Mouse (Mus musculus) spleen, postnatal 14 days (tissue): ENCODE results near the gene Nr1h4.
"Not testable (repeated sequence)": the region's sequence is repeated elsewhere in the genome, so short reads cannot be mapped to it uniquely, and the experiment has no call there.

ENCODE experiments used
- DNase-seq, 2 experiments: peaks; one replicate each; pipeline ENCODE4 v3.0.0; 2021 to 2022; ENCODE audit warnings: low spot score in 2 of 2

The Nr1h4 gene

DNA sequence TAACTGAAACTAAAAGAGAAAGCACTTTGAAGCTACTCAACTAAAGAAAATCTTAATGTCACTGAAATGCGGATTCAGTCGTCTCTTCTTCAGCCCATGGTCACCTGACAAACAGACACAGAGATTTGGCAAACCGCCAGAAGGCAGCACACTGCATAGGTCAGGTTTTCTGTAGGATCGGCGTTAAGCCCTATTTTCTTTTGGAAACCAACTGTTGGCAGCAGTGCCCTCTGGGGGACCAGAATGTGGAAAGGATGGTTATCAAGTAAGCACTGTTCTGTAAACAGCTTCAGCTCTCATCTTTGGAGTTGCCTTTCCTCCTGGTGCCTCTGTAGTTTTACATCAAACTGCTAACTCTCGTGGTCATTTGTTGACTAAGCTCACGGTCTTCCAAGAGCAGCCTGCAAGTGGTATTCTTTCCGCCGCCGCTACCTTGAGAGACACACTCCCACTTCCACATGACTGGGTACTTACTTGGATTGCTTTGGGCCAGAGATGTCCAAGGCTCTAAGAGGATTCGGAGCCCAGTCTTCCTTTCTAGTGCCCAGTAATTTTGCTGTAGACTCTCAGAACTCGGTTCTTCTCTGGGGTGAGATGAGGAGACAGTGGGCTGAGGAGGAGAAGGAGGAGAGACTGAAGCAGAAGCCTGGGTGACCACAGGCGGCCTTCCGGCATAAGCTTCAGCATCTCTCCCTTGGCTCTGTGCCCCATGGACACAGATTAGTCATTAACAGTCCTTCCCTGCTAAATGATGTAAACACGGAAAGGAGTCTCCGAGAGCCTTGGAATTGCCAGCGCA is at the start of gene Nr1h4:
Gene Nr1h4, minus strand, starts transcription at position 657 of the 799 bp plus-strand sequence.
- no peak for DNase-seq

DNA sequence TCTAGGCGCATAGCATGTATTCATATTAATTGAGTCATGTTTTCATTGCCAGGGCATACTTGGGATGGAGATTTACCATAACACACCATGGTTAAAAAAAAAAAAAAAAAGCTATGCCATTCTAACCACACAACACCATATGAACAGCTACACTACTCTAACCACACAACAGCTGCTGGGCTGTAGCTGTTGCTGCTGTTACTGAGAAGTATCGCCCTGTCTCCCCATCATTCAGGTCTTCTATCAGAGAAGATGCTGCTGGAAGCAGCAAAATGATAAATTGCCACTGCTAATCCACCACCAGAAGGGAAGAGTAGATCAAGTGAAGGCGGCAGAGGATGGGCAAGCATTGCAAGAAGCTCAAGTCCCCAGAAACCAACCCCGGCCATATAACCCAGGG is 45.4 kb upstream of the Nr1h4 start:
- no peak for DNase-seq

DNA sequence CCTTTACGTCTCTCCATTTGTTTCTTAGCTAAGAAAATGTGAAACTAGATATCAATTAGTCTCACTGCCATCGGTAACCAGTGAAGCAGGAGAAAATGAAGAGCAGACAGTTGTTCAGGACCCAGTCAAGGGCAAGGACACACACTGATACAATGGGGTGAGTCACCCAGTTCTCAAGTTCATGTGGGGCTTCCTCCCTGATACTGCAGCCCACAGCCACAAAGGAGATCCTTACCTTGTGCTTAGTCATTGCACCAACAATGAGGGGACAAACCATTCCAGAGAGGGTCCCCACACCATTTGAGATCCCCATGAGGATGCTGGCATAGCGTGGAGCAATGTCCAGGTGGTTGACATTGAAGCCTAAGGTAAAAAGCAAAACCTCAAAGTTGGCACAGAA is 44.3 kb upstream of the Nr1h4 start:
- DNase-seq, result no peak

DNA sequence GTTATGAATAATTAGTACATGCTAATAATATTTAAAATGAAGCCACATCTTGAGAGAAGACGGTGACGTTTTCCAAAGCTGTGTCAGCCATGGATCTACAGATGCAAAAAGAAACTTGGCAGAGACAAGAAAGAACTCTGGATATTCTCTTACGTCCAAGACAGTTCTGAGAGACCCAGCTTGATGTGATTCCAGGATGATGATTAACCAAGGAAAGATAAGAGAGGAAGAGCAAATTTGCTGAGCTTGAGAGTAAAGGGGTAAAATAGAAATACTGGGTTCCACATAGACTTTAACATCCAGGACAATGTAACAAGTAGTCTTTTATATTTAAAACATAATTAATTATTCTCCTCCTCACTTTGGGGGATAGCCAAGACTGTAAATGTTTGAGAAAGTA is 40.0 kb upstream of the Nr1h4 start:
- no peak for DNase-seq

DNA sequence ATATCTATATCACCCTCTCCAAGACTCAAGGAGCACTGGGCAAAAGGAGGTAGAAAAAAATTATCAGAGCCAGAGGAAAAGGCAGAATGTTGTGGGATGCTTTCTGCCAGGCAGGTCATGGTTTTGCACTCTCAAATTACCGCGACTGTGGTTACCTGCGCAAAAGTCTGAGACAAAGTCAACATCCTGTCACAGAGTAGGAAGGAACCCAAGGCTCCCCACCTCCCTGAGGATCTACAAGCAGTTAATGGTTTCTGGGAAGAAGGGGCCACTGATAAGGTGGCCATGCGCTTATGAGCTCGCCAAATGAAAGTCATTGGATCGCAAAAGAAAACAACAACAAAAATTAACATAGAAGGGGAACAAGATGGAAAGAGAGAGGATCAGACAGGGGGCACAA is 39.6 kb upstream of the Nr1h4 start:
- DNase-seq, result no peak

DNA sequence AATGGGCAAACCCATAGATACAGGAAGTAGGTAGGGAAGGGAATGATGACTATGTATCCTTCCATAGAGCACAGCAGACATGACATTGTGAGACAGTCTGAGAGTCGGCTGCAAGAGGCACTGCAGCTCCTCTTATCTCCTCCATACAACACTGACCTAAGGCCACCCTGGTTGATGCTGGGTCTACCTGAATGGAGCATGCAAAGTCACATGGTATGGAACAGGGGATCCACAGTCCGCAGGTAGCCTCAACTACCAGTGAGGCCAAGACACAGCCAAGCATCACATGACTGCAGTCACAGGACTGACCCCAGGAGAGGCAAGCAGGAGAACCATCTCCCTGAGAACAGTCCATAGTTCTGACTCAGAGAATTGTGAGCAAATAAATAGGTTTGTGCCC is 34.0 kb upstream of the Nr1h4 start:
- no peak for DNase-seq

DNA sequence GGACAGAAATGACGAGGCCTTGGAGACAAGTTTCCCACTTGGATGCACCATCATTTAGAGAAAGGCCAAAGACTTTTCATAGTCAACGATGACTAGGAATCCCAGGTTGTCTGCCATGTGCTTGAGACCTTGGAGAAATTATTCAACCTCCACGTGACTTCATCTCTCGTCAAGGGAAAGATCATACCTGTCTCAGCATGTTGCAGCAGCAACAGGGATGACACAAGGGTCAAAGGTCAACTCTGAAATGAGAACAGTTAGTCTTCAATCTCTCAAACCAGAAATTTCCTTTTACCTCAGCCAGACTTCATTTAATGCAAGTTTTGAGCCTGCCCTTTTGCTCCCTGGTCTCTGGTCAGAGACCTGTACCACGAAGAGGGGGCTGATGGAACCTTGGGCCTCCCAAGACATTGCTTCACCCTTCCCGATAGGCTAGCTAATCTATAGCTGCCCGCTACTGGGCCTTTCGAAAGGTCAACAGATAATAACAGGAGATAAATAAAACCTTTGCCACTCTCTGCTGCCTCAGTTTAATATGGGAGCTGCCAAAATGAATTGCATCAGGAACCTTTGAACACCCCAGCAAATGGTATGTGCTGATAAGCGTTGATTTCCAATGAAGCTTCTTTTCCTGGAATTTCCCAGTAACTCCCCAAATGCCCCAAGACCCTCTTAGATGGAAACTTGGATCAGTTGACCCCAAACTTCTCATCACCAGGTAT is 32.1 kb upstream of the Nr1h4 start:
- no peak for DNase-seq

DNA sequence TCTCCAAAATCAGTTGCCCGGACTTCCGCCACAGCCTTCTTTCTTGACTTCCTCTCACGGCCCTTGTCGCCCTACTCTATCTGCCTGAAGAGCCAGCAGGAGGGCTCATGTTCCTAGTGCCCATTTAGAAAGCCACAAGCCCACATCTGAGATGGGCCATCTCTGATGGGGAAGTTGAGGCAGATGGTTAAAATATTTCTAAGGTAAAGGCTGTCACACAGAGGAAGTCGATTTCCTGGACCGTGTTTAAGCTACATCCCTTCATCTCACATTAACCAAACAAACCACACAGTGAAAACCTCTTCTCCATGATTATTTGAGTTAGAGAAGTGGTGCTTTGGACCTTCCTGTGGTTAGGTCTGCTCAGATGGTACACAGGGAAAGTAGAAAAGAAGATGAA is 28.7 kb upstream of the Nr1h4 start:
- no peak for DNase-seq

DNA sequence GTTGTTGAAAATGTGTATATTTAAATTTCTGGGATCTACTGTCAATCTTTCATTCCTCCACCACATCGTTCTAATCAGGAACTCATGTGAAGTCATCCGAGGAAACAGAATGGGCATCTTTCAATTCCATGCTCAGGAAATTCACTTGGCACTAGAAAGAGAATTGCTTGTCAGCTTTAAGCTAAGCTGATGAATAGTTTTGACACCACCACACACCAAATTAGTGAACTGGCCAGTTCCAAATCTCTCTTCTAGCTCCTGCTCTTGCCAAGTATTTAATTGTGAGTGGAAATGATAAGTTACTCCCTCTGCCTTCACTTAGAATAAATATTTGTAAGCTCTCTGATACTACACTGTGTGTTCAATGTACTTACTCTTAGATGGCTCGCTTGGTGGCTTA is 26.0 kb upstream of the Nr1h4 start:
- DNase-seq, result no peak

DNA sequence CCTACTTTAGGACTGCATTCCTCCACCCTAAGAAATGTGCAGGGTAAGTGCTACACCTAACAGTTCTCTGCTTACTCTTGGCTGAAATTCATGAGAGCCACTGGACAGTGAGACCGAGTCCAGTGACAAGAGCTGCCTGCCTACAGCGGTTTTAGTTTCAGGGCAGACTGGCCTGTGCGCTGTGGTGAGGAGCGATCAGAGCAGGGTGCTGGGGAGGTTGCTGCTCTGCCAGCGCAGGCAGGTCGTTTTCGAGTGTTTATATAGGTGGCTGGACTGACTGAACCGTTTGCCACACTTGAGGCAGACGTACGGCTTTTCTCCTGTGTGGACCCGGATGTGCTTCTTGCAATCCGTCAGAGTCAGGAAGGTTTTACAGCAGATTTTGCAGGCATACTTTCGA is 21.5 kb upstream of the Nr1h4 start:
- DNase-seq, result not testable (repeated sequence)

DNA sequence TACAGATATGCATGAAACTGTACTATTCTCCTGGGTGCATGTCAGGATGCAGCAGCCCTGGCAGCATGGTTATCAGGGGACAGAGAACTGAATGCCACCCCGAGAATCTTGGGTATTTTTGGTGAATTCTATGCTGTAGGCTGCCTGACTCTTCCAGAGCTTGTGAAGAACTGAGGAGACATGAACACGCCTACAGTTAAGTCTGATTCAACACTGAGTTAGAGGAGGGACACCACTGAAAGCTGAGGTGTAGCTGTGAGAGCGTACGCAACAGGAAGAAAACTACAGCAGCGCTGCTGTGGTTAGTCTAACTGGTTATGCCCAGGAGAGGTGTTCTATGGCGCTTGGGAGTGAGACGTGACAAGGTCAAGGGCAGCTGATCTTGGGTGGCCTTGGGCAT is 20.5 kb upstream of the Nr1h4 start:
- not testable (repeated sequence) for DNase-seq

DNA sequence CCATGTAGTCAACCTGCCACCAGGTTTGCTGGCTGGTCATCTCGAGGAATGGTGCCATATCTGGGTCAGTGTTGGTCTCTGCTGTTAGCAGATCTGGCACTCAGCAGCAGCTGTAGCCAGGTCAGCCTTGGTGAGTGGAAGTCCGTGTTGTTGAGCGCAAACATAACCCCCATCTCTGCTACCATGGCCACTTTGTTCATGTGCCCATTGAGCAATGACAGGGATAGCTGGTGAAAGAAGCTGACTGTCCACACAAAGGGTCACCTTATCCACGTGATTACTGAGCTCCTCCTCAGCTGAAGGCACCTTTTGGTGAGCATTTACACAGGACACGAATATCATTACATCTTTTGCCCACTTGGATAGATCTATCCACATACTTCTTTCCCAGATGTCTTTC is 19.6 kb upstream of the Nr1h4 start:
- no peak for DNase-seq

DNA sequence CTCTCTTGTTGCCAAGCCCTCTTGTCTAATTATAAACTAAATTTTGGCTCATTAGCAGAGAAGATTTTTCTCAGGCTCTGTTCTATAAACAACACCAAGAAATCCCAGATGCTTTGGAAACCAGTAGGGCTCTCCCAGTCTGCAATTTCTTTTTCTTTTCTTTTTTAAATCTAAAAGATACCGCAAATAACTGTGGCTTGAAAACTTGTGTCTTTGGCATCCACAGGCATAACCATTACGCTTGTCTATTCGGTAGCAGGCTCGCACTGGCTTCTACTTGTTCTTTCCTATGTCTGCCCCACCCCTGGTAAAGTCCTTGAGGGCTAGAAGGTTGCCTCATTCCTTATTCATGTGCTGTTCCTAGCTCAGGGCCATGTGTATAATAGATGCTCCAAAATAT is 18.3 kb upstream of the Nr1h4 start:
- no peak for DNase-seq

DNA sequence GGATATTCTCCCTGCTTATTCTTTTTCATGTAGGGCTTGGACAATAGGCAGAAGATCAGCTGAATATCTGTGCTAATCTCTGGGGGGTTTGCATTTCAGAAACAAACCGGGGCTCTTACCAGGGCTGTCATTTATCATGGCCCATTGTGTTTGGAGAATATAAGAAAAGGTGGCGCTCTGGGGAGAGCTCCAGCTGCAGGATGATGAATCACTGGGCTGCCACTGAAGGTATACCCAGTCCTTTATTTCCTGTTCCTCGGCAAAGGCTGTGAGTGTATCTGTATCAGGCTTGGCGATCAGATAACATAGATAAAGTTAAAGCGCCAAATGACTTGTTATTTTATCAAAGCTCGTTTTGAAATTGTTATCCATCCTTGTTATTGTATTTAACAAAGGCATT is 14.6 kb upstream of the Nr1h4 start:
- DNase-seq, result no peak

DNA sequence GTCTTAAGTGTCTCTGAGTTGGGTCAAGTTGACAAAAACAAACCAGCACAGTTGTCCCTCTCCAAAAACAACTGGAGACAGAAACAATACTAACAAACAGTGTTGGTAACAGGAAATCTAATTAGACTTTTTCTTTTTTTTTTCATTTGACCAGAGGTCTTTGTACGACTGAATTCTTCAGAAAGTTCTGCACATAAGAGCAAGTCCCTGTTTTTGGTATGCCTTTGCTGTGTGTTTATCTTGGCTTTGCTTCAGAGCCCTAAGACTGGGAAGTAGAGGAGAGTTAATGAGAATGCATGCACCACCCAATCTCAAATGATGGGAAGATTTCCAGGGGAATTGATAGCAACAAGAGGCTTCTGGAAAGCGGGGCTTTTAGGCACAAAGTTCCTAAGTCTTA is 13.6 kb upstream of the Nr1h4 start:
- no peak for DNase-seq

DNA sequence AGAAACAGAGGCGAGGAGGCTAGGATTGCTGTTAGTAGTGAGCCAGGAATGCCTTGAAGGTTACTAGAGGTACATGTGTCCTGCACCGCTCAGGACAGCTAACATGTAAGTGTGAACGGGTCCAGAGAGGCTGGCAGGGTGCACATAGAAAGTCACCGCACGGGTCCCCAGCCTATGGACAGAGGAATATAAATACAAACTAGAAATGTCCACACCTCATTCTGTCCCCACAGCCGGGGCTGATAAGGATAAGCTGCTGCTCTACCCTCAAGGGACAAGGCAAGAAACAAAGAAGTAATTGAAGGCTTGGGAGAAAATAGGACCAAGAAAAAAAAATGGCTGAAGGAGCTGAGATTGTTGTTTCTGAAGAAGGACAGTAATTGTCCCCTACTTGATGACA is 10.5 kb upstream of the Nr1h4 start:
- DNase-seq, result no peak

DNA sequence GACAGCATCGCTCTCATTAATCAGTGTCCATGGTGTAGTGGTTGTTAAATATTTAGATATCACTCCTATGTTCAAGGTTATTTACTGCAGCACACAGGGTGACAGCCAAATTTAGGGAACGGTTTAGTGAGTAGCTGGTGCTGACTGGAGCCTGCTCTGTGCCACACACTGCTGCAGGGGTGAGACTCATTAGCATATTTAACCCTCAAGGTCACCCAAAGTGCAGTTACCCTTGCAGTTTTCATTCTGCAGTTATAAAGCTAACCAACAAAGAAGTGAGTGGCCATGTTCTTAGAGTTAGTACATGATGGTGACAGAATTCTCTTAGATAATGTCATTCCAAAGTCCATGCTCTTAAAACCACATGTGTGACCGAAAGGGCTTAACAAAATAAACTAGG is 8.9 kb upstream of the Nr1h4 start:
- DNase-seq, result no peak

DNA sequence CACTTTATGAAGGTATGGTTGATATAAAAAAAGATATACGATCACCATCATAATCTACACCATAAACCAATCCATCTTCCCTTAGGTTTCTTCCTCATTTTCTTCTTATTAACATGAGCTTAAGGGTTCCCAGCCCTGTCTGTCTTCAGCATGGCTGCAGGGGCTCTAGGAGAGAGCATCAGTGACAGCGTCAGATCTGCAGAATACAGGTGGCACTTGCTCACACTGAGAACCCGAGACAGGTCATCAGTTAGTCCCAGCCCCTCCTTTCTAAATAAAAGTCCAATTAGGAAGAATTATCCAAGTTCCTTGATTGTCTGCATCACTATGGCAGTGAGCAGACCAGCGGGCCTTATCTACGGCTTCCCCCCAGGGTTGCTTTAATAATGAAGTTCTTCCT is 934 bp downstream of the Nr1h4 start:
- DNase-seq, result no peak

DNA sequence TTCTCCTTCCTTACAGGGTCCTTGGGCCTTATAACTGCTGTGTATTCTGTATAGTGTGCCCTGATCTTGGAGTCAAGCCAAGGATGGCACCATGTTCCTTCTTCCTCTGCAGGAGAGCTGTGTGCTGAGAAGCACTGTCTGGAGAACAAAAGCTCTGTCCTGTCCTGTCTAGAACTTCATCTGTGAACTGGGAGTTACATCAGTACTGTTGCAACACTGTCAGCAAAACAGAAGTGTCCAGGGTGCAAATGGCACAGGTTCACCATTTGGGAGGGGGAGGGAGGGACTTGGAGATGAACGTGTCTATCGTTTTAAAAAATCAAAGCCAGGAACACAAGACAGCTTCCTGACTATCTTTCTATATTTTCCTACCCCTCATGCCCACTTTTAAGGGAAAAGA is 1.4 kb downstream of the Nr1h4 start:
- DNase-seq, result no peak

DNA sequence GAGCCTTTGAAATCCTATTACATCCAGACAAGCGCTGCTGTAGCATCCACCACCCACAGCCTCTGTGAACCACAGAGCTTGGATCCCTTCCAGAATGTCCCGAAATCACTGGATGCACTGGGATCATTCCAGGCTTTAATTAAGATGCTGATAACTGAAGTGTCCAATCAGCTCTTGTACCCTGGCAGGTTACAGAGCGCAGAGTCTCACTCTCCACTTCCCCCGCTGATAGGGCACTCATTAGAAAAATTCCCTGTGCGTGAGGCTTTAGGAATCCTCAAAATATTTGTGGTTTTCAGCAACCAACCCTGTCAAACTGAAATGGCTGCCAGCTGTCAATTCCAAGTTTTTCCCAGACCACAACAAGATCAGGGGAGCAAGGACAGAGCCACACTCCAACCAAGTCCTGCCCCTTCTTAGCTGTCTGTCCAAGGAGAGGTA is 2.2 kb downstream of the Nr1h4 start:
- DNase-seq, result no peak

DNA sequence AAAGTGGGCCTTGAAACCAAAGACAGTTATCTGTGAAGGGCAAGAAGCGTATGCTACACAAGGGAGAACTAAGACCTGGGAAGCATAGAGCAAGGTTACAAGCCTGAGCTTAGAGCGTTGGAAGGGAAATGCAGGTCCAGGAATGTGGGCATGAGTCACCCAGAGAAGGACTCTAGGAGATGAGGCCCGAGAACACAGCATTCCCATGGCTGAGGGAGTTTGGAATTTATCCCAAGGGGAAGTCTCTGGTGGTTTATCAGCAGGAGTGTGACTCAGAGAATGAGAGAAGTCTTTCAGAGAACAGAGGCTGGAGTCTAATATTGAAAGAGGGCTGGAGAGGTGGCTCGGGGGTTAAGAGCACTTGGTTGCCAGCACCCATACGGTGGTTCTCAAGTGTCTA is 6.3 kb downstream of the Nr1h4 start:
- no peak for DNase-seq

DNA sequence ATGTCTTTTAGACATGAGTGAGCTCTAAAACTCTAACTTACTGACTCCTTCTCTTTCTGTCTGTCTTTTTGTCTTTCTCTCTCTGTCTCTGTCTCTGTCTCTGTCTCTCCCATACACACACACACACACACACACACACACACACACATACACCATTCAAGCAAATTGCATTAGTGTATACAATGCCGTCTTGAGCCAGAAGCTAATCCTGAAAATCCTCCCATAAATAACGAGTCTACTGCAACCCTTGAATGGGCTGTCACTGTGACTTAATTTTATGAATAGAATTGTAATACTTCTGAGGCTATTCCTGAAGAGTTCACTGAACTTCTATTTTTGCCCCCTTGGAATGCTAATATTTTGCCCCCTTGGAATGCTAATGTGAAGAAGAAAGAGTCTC is 7.6 kb downstream of the Nr1h4 start:
- DNase-seq, result no peak

DNA sequence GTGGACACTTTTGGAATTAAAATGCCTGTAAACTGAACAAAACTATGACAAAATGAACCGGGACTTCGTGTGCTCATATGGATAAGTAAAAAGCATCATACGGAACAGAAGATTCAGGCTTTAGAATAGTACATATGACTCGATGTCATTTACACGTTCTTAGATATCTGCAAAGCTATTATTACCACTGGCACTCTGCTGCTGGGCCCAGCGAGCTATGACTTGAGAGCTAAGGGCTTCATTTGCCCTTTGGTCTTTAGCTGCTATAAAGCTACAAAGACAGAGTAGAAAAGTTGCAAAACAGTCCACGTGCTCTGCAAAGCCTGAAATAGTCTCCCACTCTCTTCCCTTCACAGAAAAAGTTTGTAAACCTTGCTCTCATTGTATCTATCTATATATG is 10.9 kb downstream of the Nr1h4 start:
- DNase-seq, result no peak
